Mouse (Mus musculus) hindbrain, postnatal 0 days (tissue): Measurements from ENCODE around the gene Ensa. TPM values are rescaled to one million over a fixed set of nuclear protein-coding genes. Genes with fewer than 3 reads are reported as not detected.

Experiments used
- ATAC-seq: fragments of 200-750 bp; cut with Nextera tagmentation; 2 replicates; pipeline ENCODE4 v1.8.0; 2017; ENCODE audit warnings: mild to moderate bottlenecking, moderate TSS enrichment, moderate library complexity
- DNase-seq: peaks from one replicate; pipeline ENCODE4 v3.0.0-alpha.2; 2015; ENCODE audit warnings: low spot score
- H3K27ac ChIP-seq: fragments of 300-500 bp; sonication (generic); 2 replicates; pipeline ENCODE4 v1.5.1; 2014; ENCODE audit warnings: mild to moderate bottlenecking
- H3K27me3 ChIP-seq: fragments of 300-500 bp; sonication (generic); 2 replicates; pipeline ENCODE4 v1.6.1; 2014; ENCODE audit warnings: low read length, mixed read lengths; ENCODE audit not compliant: insufficient read depth
- H3K36me3 ChIP-seq: fragments of 300-500 bp; sonication (generic); 2 replicates; pipeline ENCODE4 v1.6.1; 2014; ENCODE audit warnings: low read length, mixed read lengths; ENCODE audit not compliant: insufficient read depth
- H3K4me1 ChIP-seq: fragments of 300-500 bp; sonication (generic); 2 replicates; pipeline ENCODE4 v1.6.1; 2014; ENCODE audit warnings: antibody characterized with exemption, low read length, mixed read lengths; ENCODE audit not compliant: insufficient read depth
- H3K4me2 ChIP-seq: fragments of 300-500 bp; sonication (generic); 2 replicates; pipeline ENCODE4 v1.6.1; 2014; ENCODE audit warnings: low read depth, mild to moderate bottlenecking, low read length, moderate library complexity, mixed read lengths
- H3K4me3 ChIP-seq: fragments of 300-500 bp; sonication (generic); 2 replicates; pipeline ENCODE4 v1.5.1; 2014; ENCODE audit warnings: low read length
- H3K9ac ChIP-seq: fragments of 300-500 bp; sonication (generic); replicated peaks from 2 replicates; pipeline ENCODE4 v1.6.1; 2014; ENCODE audit warnings: mild to moderate bottlenecking, low read length, moderate library complexity, mixed read lengths
- H3K9me3 ChIP-seq: fragments of 300-500 bp; sonication (generic); 2 replicates; pipeline ENCODE4 v1.6.1; 2016; ENCODE audit warnings: low read length, mixed read lengths
- CTCF ChIP-seq: IDR thresholded peaks from 2 replicates; pipeline ENCODE4 v1.5.1; 2016; ENCODE audit warnings: antibody characterized with exemption, control low read depth, low read depth
- WGBS: fragments of 180-500 bp; shearing (Covaris S2); extraction: QIAGEN DNeasy Blood & Tissue Kit; methylation state at CpG from one replicate; pipeline ENCODE4 v1.1.7; 2014; 5-methylcytosine and 5-hydroxymethylcytosine counted together
- polyA plus RNA-seq: library from polyadenylated mRNA; unstranded; fragments of >200 nt; fragmentation: Nextera tagmentation; extraction: Ambion mirVana; gene quantifications from 2 replicates; pipeline ENCODE4 v1.2.1, GENCODE M21; 2015
- total RNA-seq: library from RNA; depleted of rRNA; stranded (reverse); fragments of >200 nt; gene quantifications from 2 replicates; pipeline ENCODE4 v1.2.3, GENCODE M21; 2014; rRNA removed

Ensa gene
- total RNA-seq (84.3 and 93.8 TPM in 2 replicates), polyA plus RNA-seq (136 and 139 TPM in 2 replicates)

DNA sequence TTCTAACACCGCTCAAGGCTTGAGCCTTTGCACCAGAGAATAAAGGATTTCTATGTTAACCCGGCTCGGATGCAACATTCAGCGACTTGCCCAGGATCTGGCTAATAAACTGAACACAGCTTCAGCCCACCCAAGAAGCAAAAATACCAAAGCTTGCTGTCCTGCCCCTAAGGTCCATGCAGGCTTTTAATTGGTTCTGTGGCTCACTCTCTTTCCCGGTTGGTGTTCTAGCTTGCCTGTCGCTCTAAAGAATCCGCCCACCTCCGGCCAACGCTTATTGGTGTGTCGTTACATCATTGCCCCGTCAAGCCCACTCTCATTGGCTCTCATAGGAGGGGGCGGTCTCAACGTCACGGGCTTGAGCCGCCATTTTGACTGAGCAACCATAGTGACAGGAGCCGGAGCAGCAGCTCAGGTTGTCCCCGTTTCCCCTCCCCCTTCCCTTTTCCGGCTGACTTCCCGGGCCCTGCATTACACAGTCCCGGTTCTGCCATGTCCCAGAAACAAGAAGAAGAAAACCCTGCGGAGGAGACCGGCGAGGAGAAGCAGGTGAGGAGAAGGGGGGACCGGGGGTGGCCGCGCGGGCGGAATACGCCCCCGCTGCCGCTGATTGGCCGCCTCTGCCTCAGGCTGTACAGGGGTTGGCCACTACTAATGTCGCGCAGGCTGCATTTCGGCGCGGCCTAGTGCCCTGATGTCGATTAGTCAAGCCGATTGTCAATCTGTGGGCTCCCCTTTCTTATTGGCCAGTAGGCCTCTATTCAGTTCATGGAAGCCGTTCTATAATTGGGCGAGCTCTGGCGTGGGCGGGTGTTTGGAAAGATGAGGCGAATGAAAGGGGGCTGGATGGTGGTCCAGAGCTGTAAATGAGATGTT lies at the start of gene Ensa:
TSS of gene Ensa (plus strand) at position 366 of the 876 bp plus-strand sequence.
- no peak for TF ChIP-seq CTCF
- DNase-seq (peak; percentile 99), ATAC-seq (peak; percentile 99)
- Histone ChIP-seq H3K27ac (peak within 1 kb of the TSS; percentile 94), H3K36me3 (peaks cover 32% of the 10 kb centered on the region), H3K27me3 (no peaks in the 10 kb centered on the region), H3K4me2 (peak within 1 kb of the TSS; percentile 68), H3K9ac (peak within 1 kb of the TSS; percentile 64), H3K4me3 (peak within 1 kb of the TSS; percentile 66), H3K9me3 (no peaks in the 10 kb centered on the region), H3K4me1 (peaks cover 9% of the 10 kb centered on the region)
- WGBS, result 0% methylated on average over 44 of the region's 44 CpGs

DNA sequence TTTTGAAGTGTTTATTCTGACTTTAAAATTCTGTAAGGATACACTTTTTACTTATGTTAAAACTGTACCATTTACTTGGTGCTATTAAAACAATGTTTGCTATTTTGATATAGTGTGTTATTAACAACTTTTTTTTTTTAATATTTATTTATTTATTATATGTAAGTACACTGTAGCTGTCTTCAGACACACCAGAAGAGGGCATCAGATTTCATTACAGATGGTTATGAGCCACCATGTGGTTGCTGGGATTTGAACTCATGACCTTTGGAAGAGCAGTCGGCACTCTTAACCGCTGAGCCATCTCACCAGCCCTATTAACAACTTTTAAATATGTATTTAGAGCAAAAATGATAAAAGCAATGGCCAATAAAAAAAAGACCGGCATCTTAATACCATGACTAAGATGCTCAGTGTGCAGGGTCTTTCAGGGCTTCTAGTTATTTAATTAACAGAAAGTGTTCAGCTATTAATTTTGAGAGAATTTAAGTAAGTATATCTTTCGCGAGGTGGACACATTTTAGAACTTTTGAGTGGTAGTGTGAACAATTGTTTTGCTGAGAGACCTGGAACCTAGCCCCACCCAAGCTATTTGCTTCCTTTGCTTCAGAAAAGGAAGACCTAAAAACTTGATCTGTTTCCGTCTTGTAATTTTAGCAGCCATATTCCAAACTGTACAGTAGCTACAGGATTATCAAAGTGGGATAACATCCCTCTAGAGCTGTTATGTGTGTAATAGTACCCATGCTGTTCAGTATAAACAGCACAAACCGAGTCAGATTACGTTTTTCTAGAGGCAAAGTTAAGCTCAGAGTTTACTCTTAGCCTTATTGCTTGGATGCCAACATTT lies 36.8 kb upstream of the Ensa start:
- no peak for TF ChIP-seq CTCF
- H3K4me3 ChIP-seq, result peak overlapping the region; percentile 67
- H3K9me3 ChIP-seq, result no peaks in the 10 kb centered on the region
- H3K27ac ChIP-seq, result peak overlapping the region; percentile 48
- no peaks in the 10 kb centered on the region for H3K4me1 ChIP-seq
- no peaks in the 10 kb centered on the region for H3K27me3 ChIP-seq
- no peak overlapping the region for H3K9ac ChIP-seq
- no peak for DNase-seq
- no peak for ATAC-seq
- peak overlapping the region; percentile 56 for H3K4me2 ChIP-seq
- 50% methylated on average over 8 of the region's 8 CpGs for WGBS
- H3K36me3 ChIP-seq, result no peaks in the 10 kb centered on the region

DNA sequence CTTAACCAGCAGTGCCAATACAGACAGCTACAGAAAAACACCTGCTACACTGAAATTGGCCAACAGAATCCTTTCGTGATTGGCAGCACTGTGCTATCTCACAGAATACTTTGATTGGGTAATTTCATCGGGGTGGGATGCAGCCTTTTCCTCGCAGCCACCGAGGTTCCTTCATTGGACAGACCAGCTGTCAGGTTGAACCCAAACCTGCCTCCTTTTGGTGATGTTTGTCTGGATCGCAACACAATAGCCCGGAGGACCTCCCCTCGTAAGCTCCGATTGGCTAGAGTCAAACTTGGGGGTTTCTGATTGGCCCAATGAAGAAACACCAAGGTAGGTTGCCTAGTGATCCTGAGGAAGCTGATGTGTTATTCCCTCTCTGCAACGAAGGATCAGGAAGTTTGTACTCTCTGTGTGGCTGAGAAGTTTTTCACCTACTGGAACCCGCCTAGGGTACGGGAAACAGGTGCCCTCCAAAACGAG lies 36.1 kb upstream of the Ensa start, which contains the start of gene Golph3l:
TSS of gene Golph3l (plus strand) at position 331 of the 483 bp plus-strand sequence.
- no peaks in the 10 kb centered on the region for H3K9me3 ChIP-seq
- WGBS, result under 1% methylated on average over 12 of the region's 12 CpGs
- peak; percentile 100 for ATAC-seq
- H3K36me3 ChIP-seq, result no peaks in the 10 kb centered on the region
- no peaks in the 10 kb centered on the region for H3K27me3 ChIP-seq
- peak within 1 kb of the TSS; percentile 57 for H3K27ac ChIP-seq
- H3K4me1 ChIP-seq, result no peaks in the 10 kb centered on the region
- H3K4me2 ChIP-seq, result peak within 1 kb of the TSS; percentile 64
- H3K9ac ChIP-seq, result peak within 1 kb of the TSS; percentile 40
- peak; percentile 23; the same call in 1 of the 2 replicates for TF ChIP-seq CTCF
- H3K4me3 ChIP-seq, result peak within 1 kb of the TSS; percentile 67
- DNase-seq, result peak; percentile 97

DNA sequence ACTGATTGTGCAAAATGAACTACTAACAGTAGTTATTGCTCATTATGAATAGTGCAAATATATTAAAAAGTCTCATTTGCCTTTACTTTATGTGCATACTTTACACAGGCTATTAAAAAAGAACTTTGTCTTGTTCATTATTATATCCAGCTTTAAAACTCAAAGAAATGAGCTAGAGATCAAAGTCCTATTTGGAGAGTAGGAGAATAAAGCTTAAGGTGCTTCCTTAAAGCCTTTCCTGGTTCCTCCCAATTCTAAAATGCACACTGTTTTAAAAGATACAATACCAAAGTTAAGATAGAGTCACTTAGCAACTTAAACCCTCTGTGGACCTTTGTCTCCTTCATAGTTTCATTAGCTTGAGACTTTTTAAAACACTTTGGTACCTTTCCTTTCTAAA lies 26.1 kb upstream of the Ensa start:
- TF ChIP-seq CTCF, result no peak
- Histone ChIP-seq H3K27me3 (no peaks in the 10 kb centered on the region), H3K9ac (no peak overlapping the region), H3K9me3 (no peaks in the 10 kb centered on the region), H3K4me2 (no peak overlapping the region), H3K4me1 (no peaks in the 10 kb centered on the region), H3K36me3 (peaks cover 4% of the 10 kb centered on the region; the same call in 1 of the 2 replicates), H3K4me3 (no peak overlapping the region), H3K27ac (no peak overlapping the region)
- DNase-seq (no peak), ATAC-seq (no peak)

DNA sequence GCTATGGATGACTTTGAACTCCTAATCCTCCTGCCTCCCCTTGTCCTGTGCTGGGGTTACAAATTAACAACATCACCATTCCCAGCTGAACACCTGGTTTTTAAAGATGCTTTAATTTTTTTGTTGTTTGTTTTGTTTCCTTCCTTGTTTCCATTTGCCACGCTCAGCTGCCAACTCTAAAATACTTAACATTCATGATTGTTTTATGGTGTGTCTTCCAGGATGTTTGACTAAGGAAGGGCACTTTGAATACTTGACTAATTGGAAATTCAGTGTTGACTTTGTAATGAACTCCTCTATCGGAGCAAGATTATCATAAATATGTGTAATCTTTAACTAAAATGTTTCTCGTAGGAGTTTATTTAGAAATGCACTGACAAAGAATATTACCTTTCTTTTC lies 23.5 kb upstream of the Ensa start:
- Histone ChIP-seq H3K27ac (no peak overlapping the region), H3K4me3 (no peak overlapping the region), H3K4me2 (no peak overlapping the region), H3K36me3 (no peaks in the 10 kb centered on the region), H3K4me1 (no peaks in the 10 kb centered on the region), H3K9ac (no peak overlapping the region), H3K9me3 (no peaks in the 10 kb centered on the region), H3K27me3 (no peaks in the 10 kb centered on the region)
- no peak for ATAC-seq
- WGBS, result 88% methylated on average over 3 of the region's 3 CpGs
- no peak for TF ChIP-seq CTCF
- no peak for DNase-seq

DNA sequence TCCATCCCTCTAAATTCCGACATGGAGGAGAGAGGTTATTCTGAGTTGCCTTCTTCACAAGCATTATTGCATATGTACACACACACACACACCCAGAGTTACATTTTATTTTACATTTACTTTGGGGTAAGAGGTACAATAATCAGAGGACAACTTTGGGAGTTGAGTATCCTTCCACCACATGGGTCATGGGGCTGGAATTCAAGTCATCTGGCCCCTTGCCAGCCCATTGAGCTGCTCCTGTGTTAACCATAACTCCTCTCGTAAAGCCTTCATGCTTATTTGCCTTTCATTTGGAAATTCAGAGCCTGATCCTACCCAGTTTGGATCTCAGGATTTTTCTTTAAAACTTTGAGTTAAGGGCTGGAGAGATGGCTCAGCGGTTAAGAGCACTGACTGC lies 18.7 kb upstream of the Ensa start:
- WGBS, result 82% methylated on average over 3 of the region's 3 CpGs
- no peak overlapping the region for H3K27ac ChIP-seq
- no peak overlapping the region for H3K4me3 ChIP-seq
- no peak for TF ChIP-seq CTCF
- no peak overlapping the region for H3K4me2 ChIP-seq
- no peaks in the 10 kb centered on the region for H3K9me3 ChIP-seq
- H3K9ac ChIP-seq, result no peak overlapping the region
- peaks cover 24% of the 10 kb centered on the region for H3K36me3 ChIP-seq
- no peaks in the 10 kb centered on the region for H3K4me1 ChIP-seq
- H3K27me3 ChIP-seq, result no peaks in the 10 kb centered on the region
- no peak for DNase-seq
- ATAC-seq, result no peak
